Mouse (Mus musculus) intestine, embryonic 15.5 days (tissue): Measurements from ENCODE around the gene Fkbp11. TPM values are rescaled to one million over a fixed set of nuclear protein-coding genes. Genes with fewer than 3 reads are reported as not detected.

Experiments used
- polyA plus RNA-seq: library from polyadenylated mRNA; unstranded; fragments of >200 nt; fragmentation: Nextera tagmentation; extraction: Ambion mirVana; gene quantifications from 2 replicates; pipeline ENCODE4 v1.2.1, GENCODE M21; 2015

Fkbp11 gene
- polyA plus RNA-seq, 1 experiment from 2014 or later = 68.0 TPM

Other genes starting within 250 kb of the Fkbp11 start
- gene Lalba, start 245.5 kb downstream of the Fkbp11 start, polyA plus RNA-seq = 0.23 TPM in 1 of 2 replicates, not detected in the other
- gene Olfr279, start 235.8 kb downstream of the Fkbp11 start, polyA plus RNA-seq = not detected in 2 replicates
- gene Kansl2, start 193.9 kb downstream of the Fkbp11 start, polyA plus RNA-seq = 81.4 and 86.7 TPM in 2 replicates
- gene Ccnt1, start 157.3 kb downstream of the Fkbp11 start, polyA plus RNA-seq = 42.4 and 44.9 TPM in 2 replicates
- 0.77 TPM in 1 of 2 replicates, not detected in the other for gene 4930415O20Rik, start 157.2 kb downstream of the Fkbp11 start, polyA plus RNA-seq
- gene Adcy6, start 118.1 kb downstream of the Fkbp11 start, polyA plus RNA-seq = 21.4 and 23.0 TPM in 2 replicates
- gene Cacnb3, start 97.4 kb downstream of the Fkbp11 start, polyA plus RNA-seq = 24.9 and 26.7 TPM in 2 replicates
- 23.3 and 23.7 TPM in 2 replicates for gene Ddx23, start 65.3 kb downstream of the Fkbp11 start, polyA plus RNA-seq
- 0.97 and 1.1 TPM in 2 replicates for gene Rnd1, start 50.7 kb downstream of the Fkbp11 start, polyA plus RNA-seq
- 0.67 and 0.92 TPM in 2 replicates for gene Ccdc65, start 20.0 kb downstream of the Fkbp11 start, polyA plus RNA-seq
- gene Arf3, start 35.0 kb upstream of the Fkbp11 start, polyA plus RNA-seq = 39.8 and 43.6 TPM in 2 replicates
- gene Wnt10b, start 50.0 kb upstream of the Fkbp11 start, polyA plus RNA-seq = not detected in 2 replicates
- not detected in 2 replicates for gene Wnt1, start 61.7 kb upstream of the Fkbp11 start, polyA plus RNA-seq
- gene Ddn, start 81.3 kb upstream of the Fkbp11 start, polyA plus RNA-seq = not detected in 2 replicates
- 88.3 and 89.0 TPM in 2 replicates for gene Prkag1, start 103.3 kb upstream of the Fkbp11 start, polyA plus RNA-seq
- gene Kmt2d, start 143.0 kb upstream of the Fkbp11 start, polyA plus RNA-seq = 9.6 and 10.4 TPM in 2 replicates
- 10.8 and 12.5 TPM in 2 replicates for gene Rhebl1, start 166.3 kb upstream of the Fkbp11 start, polyA plus RNA-seq
- 0.96 and 1.1 TPM in 2 replicates for gene Dhh, start 170.3 kb upstream of the Fkbp11 start, polyA plus RNA-seq
- 18.6 and 19.0 TPM in 2 replicates for gene Lmbr1l, start 190.0 kb upstream of the Fkbp11 start, polyA plus RNA-seq
- 1,296 and 1,330 TPM in 2 replicates for gene Tuba1b, start 206.4 kb upstream of the Fkbp11 start, polyA plus RNA-seq
- not detected in 2 replicates for gene Gm49450, start 225.4 kb upstream of the Fkbp11 start, polyA plus RNA-seq
- gene Tuba1a, start 225.5 kb upstream of the Fkbp11 start, polyA plus RNA-seq = 981 and 999 TPM in 2 replicates